Mouse (Mus musculus) spleen, postnatal 36 days (tissue): ENCODE measurements around the gene Tbc1d22a.
A peak's percentile ranks its signal among the peaks of the same experiment; 100 is the strongest.

Experiments used
- DNase-seq, 2 experiments: peaks; one replicate each; pipeline ENCODE4 v3.0.0; 2022; ENCODE audit warnings: low spot score in 2 of 2, mixed read lengths in 1 of 2

Gene Tbc1d22a

GRCm38 (mm10) chr15:86334745-86335144 lies 120.5 kb downstream of the Tbc1d22a start:
- no peak for DNase-seq

- no peak for DNase-seq
Measured at GRCm38 (mm10) chr15:86335781-86336180, 121.5 kb downstream of the Tbc1d22a start.

GRCm38 (mm10) chr15:86337726-86338125 lies 123.5 kb downstream of the Tbc1d22a start:
- no peak for DNase-seq

GRCm38 (mm10) chr15:86339736-86340135 lies 125.5 kb downstream of the Tbc1d22a start:
- no peak for DNase-seq

- DNase-seq: no peak
Measured at GRCm38 (mm10) chr15:86340766-86341165, 126.5 kb downstream of the Tbc1d22a start.

- peak; percentile 49 to 55 for DNase-seq
Measured at GRCm38 (mm10) chr15:86342637-86343375, 128.5 kb downstream of the Tbc1d22a start.

- DNase-seq: peak in 1 of 2 experiments; percentile 20
Measured at GRCm38 (mm10) chr15:86344906-86345331, 130.7 kb downstream of the Tbc1d22a start.

- peak; percentile 34 to 40 for DNase-seq
Measured at GRCm38 (mm10) chr15:86345907-86346306, 131.6 kb downstream of the Tbc1d22a start.

- no peak for DNase-seq
Measured at GRCm38 (mm10) chr15:86346606-86347005, 132.3 kb downstream of the Tbc1d22a start.

GRCm38 (mm10) chr15:86354932-86355331 lies 140.7 kb downstream of the Tbc1d22a start:
- no peak for DNase-seq

- no peak for DNase-seq
Measured at GRCm38 (mm10) chr15:86355857-86356256, 141.6 kb downstream of the Tbc1d22a start.

- no peak for DNase-seq
Measured at GRCm38 (mm10) chr15:86360376-86360775, 146.1 kb downstream of the Tbc1d22a start.

- no peak for DNase-seq
Measured at GRCm38 (mm10) chr15:86362306-86363150, 148.3 kb downstream of the Tbc1d22a start.

- DNase-seq: peak; percentile 19 to 45
Measured at GRCm38 (mm10) chr15:86363841-86364295, 149.6 kb downstream of the Tbc1d22a start.

GRCm38 (mm10) chr15:86364948-86365658 lies 150.8 kb downstream of the Tbc1d22a start:
- DNase-seq: no peak

- no peak for DNase-seq
Measured at GRCm38 (mm10) chr15:86366726-86367125, 152.5 kb downstream of the Tbc1d22a start.

- DNase-seq: no peak
Measured at GRCm38 (mm10) chr15:86367247-86367646, 153.0 kb downstream of the Tbc1d22a start.

- DNase-seq: no peak
Measured at GRCm38 (mm10) chr15:86370846-86371245, 156.6 kb downstream of the Tbc1d22a start.

- no peak for DNase-seq
Measured at GRCm38 (mm10) chr15:86375262-86375661, 161.0 kb downstream of the Tbc1d22a start.

GRCm38 (mm10) chr15:86375860-86376394 lies 161.7 kb downstream of the Tbc1d22a start:
- DNase-seq: no peak

GRCm38 (mm10) chr15:86383278-86383677 lies 169.0 kb downstream of the Tbc1d22a start:
- DNase-seq: no peak

- no peak for DNase-seq
Measured at GRCm38 (mm10) chr15:86385436-86385835, 171.2 kb downstream of the Tbc1d22a start.
